Mouse (Mus musculus): ENCODE data around the gene Zfp664.

DNA sequence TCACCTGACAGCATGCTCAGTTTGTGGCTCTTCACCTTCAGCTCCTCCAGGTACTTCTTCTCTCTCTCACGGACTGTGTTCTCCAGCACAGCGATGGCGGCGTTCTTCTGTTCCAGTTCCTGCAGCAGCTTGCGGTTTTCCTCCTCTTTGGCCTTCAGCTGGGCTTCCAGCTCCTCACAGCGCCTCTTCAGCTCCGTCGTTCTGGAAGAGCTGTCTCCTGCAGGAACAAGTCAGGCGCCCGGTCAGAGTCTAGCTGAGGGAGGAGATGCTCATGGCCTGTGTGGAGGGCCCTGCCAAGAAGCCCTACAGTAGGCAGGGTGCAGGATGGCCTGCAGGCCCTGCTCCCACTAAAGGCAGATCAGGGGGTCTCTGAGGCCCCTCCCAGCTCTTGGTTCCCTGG, 26.4 kb upstream of the Zfp664 start:
- no peak for TF ChIP-seq CTCF (IDR thresholded peaks at IDR 0.05; ENCODE audit: extremely low read depth, insufficient read depth, low read length)
- TF ChIP-seq POLR2A (IDR thresholded peaks at IDR 0.05; ENCODE audit: extremely low read depth, insufficient read depth, low read length): no peak
